Mouse (Mus musculus): ENCODE data around the gene Pak2. TPM values are rescaled to one million over a fixed set of nuclear protein-coding genes. Genes with fewer than 3 reads are reported as not detected.
"Not testable (repeated sequence)": the region's sequence is repeated elsewhere in the genome, so short reads cannot be mapped to it uniquely, and the experiment has no call there.

Gene Pak2
- 58.2 and 64.3 TPM in 2 replicates for total RNA-seq (2021)
- long read RNA-seq, experiment 1, full-length matches to known transcripts, result 11 of 17 reads
- long read RNA-seq, experiment 1, partial matches to known transcripts, result 1 of 17 reads
- long read RNA-seq, experiment 1, other reads (novel, unspliced or antisense), result 5 of 17 reads
- long read RNA-seq, experiment 2, full-length matches to known transcripts, result 17 of 26 reads
- long read RNA-seq, experiment 2, partial matches to known transcripts, result 3 of 26 reads
- long read RNA-seq, experiment 2, other reads (novel, unspliced or antisense), result 6 of 26 reads

DNA sequence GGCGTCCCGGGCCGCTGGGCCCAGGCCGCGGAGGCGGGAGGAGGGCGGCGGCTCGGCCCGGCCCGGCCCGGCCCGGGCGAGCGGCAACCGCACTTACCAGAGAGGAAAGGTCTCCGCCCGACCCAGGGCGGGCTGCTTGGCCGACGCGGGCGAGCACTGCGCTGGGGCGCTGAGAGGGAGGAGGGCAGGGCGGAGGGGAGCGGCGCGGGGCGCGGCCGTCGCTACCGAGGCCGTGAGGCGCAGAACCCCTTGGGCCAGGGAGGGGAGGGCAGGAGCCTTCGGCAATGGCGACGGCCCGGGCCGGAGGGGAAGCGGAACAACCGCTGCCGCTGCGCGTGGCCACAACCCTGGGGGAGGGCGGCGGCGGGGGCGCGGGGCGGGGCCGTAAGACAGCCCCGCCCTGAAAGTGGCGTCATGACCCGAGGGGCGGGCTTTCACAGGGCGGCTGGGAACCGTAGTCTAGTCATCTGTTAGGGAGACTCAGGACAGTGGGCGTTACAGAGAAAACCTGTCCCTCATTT is at the start of gene Pak2:
Gene Pak2 (minus strand): TSS at position 352 of the 521 bp plus-strand sequence.
- DNase-seq, result peak; percentile 95

DNA sequence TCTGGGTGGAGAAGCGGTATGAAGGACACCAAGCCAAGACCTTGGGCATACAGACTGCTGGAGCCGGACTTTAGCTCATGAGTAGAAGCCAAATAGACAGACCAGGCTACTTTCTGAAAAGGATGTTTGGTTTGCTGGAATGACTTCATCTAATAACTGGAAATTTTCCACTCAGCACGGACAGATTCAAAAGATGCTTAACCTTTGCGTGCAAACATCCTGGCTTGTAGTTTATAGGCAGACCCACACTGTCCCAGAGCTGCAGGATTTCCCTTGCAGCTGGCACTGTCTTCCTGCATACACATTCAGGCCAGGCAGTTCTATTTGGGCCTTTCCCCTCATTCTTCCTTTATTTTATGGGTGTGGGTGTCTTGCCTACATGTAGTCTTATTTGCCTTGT is 47.9 kb upstream of the Pak2 start:
- peak; percentile 19 for DNase-seq

DNA sequence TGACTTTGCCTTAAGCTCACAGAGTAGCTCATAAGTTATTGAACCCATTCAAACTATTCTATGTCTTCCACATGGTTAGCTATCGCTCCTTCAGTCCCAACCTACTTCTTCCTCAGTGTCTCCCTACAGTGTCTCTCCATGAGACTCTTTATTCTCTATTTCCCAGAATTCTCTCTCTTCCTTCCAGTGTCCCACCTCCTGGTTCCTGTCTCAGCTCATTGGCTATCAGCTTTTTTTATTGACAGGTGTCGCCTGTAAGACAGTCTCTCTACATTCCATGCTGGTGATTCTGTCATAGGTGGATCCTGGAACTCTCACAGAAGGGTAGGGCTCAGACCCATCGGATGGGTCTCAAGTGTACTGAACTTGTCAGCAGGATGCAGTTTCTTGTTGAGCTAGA is 46.2 kb upstream of the Pak2 start:
- DNase-seq, result no peak

DNA sequence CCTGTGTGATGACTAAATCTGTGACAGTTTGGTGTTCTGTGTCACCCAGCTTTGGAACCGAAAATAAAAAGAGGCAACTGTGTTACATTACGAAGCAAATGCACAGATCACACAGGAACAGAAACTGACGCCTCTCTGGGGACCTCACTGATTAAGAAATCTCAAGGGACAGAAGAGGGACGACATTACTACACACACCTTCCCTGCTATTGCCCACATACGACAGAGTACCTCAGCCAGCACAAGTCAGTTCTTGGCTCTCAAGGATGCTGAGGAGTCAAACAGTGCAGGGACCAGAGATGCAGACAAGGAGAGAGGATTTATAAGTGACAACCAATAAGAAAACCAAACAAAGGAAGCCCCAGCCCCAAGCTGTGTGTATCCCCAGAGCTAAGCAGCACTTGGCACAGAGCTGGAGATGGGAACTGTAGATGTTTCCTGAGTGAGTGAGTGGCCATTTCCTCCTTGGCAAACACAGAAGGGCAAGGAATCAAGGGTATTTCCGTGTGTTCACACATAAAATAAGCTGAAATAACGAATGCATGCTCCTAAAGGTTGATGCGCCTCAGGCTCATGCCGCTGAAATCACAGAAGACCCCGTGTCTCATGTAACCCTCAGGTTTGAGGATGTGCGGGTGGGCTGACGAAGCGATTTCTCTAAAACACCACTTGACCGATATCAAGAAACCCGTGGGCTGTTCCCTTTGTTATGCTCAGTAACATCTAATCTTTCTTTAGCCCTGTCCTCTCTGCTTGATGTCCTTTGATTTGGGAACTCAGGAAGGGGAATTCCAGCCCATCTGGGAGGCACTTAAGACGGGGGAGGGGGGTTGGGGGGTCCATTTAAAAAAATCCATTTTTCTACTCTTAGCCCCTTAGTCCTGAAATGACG is 45.5 kb upstream of the Pak2 start:
- DNase-seq, result peak; percentile 24

DNA sequence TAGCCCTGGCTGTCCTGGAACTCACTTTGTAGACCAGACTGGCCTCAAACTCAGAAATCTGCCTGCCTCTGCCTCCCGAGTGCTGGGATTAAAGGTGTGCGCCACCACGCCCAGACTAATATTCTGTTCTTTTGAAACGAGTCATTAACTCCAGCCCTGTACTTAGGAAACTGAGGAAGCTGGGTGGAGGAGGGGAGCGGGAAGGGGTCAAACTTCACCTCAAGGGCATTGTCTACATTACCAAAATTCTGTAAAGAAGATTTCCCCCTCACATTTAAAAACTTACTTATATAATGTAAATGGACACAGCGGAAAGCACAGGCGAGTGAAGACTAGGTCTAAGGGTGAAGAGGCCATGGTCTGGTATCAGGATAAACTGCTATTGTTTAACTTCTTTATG is 44.9 kb upstream of the Pak2 start:
- DNase-seq, result no peak

DNA sequence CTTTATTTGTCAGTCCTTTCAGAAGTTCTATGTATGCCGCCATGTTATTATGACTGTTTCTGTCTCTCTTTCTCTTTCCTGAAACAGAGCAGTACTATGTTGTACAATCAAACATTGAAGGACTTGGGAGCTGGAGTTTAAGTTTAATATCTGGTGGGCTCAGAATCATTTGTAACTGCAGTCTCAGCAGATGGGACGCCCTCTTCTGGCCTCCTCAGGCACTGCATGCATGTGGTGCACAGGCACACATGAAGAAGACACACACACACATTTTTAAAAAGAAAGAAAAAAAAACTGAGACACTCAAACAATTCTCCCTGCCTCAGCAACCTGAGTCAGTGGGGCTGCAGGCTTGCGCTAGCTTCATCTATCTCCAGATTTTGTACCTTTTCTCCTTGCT is 41.3 kb upstream of the Pak2 start:
- no peak for DNase-seq

DNA sequence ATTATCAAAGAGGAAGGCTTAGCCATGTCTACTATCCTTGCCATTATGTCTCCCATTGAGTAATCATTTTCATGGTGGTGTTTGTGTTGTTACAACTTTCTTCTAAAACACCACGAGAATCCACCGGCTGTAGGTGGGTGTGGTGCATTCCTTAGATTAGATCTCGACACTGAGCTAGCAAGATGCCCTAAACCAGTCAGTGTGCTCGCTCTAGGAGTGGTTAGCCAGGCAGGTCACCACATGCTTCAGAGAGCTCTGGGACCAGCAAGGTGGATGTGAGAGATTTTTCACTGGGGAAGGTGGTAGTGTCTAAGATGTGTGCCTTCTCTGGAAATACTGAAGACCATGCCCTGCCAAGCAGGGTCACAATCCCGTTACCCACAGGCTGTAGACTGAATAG is 37.0 kb upstream of the Pak2 start:
- no peak for DNase-seq

DNA sequence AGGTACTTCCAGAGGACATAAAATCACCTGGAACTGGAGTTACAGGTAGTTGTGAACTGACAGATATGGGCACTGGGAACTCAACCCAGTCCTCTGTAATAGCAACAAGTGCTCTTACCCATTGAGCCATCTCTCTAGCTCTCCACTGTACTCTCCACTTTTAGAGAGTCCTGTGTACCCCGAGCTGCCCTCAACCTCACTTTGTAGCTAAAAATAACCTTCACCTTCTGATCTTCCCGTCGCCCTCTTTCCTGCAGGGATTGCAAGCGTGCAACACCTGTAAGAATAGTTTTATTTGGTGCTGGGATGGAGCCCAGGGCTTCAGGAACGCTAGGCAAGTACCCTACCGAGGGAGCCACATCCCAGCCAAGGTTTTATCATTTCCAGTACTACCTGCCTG is 36.6 kb upstream of the Pak2 start:
- DNase-seq, result no peak

DNA sequence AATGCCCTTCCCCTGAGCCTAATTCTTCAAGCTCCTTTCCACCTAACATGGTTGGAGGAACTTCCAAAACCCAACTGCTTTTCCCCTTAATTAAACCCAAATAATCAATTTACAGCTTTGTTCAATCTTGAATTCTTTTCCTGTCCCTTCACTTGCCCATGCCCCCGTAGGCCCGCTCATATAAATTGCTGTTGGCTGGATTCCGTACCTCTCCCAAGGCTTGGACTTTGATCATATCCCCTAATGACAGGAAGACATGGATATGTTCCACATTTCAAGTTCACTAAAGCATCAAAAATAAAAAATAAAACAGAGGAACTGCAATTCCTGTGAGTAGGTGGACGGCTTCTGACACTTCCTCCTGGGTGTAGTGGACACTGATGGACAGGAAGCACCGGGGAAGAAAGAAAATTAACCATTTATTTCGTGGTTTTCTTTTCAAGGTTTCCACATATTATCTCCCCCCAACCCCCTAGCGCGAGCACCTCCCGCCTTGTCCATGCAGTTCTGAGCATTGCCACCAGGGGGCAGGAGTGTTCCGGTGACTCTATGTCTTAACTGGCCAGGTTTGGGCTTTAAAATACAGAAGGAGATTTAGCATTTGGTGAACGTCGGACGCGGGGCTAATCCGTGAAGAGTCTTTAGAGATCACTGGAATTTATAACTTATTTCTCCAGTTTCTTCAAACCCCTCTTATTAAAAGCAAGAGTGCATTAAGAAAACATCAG is 36.0 kb upstream of the Pak2 start:
- peak; percentile 93 for DNase-seq

DNA sequence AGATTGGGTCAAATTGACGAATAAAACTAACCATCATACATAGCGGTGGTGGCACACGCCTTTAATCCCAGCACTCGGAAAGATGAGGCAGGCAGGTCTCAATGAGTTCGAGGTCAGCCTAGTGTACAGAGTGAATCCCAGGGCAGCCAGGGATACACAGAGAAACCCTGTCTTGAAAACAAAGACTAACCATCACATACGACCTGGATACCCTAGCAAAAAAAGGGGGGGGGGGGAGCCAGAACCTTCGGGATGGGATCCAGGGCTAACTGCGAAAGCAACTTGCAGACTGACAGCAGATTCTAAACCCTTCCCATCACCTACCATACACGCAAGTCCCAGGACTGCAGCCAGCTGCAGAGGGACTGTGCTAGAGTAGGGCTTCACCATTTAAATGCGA is 35.3 kb upstream of the Pak2 start:
- no peak for DNase-seq

DNA sequence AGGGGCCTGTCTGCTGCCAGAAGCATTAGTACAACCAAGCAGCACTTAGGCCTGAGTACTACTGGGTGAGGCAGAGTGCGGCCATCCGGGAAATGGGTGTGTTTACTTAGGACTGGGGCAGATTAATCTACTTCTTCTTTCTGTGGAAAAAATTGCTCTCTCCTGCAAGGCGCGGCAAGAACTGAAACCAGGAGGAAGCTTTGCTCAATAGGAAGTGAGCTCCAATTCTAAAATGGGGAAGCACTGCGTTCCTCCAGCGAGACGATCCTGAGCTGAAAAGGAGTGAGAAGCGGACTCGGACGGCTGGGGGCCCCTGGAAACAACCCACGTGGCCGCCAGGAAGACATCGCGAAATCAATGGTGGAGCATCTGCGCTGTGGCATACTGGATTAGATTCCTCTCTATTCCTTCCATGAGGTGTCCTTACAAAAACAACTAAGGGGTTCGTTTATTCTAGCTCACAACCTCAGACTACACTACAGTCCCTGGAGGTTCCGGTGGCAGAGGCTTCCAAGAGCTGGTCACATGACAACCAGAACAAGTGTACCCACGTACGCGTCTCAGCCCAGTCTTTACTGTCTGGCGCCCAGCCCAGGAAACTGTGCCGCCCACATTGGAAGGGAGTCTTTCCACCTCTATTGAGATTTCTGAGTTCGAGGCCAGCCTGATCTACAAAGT is 34.5 kb upstream of the Pak2 start:
- DNase-seq, result peak; percentile 74

DNA sequence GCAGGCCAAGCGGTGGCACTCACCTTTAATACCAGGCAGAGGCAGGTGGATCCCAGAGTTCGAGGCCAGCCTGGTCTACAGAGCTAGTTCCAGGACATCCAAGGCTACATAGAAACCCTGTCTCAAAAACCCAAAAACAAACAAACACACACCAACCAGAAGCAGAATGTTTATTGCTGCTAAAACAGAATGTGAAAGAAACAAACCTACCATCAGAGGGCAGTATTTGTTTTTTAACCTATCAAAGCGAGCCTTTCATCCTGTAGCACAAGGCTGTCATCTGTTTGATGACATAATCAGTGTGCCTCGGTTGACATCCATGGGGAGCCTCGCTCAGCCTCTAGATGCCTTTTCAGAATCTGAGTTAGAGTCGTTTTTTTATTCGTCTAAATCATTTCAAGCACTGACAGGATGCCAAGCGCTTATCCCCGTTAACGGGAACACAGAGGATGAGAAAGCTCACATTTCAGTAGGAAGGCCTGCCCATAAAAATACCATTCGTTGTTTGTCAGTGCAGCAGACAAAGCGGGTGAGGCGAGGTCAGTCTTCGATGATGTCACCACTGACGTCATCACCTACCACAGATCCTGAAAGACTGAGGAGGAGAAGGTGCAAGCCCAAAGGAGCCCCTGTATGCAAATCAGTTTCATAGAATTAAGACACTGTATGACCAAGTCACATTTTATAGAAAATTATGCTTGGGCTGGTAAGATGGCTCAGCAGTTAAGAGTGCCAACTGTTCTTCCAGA is 32.0 kb upstream of the Pak2 start:
- peak; percentile 35 for DNase-seq

DNA sequence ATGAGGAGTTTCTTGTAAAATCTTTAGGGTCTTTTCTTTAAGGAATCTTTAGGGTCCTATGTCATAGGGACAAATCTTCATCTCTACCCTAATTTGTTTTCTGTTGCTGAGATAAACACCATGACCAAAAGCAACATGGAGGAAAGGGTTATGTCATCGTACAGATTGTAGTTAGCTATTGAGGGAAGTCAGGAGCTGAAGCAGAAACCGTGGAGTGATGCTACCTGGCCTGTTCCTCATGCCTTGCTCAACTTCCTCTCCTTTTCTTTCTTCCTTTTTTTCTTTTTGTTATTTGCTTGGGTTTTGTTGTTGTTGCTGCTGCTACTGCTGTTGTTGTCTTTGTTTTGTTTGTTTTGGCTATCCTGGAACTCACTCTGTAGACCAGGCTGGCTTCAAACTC is 29.4 kb upstream of the Pak2 start:
- no peak for DNase-seq

DNA sequence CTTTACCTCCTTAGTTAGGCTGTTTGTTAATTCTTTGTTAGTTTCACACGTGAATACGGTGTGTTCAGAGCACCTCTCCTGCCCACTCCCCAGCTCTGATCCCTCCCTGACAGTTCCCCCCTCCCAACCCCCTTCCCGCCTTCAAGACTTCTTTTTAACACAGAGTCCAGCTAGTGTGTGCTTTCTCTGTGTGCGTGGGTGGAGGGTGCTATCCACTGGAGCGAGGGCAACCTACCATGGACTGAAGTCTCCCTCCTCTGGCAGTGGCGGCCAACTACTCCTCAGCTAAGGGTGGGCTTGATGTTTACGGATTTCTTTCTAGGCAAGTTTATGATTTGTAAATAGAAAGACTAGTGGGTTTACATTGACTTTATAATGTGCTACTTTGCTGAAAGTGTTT is 29.0 kb upstream of the Pak2 start:
- no peak for DNase-seq

DNA sequence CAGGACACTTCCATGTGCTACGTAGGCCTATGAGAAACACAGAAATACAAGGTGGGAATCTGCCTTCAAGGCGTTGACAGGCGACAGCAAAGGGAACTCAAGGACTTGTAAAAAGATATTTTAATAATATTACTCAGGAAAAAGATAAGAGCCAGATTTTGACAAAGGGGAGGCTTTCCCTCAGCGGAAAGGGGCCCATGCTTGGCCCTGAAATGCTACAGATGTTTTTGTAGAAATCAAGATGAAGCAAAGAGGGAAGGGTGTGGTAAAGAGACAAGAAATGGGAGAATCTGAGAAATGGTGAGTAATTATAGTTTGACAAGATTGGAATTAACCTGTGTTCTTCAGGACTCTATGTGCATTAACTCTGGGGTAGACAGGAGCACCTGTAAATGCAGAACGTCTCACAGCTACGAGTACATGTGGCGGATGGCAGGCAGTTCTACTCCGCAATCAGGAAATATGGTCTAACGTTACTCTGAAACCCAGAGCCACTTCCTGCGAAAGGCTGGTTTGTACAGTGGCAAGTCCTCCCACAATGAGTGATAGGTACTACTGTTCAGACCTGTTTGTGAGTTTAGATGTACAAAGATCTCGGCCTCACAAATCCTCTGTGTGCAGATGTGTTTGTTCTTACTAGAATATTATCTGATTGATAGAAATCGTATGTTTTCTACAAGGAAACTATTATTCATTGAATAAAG is 28.4 kb upstream of the Pak2 start:
- no peak for DNase-seq

DNA sequence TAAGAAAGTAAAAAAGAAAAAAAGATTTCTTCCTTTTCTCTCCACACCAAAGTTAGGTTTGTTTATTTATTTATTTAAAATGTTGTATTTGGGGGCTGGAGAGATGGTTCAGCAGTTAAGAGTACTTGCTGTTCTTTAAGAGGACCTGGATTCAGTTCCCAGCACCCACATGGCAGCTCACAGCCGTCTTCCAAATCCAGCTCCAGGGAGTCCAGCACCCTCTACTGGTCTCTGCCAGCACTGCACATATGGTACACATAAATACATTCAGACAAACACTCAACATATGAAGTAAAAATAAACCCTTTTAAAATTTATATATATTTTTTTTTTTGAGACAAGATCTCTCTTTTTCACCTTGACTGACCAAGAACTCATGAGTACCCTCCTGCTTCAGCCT is 26.6 kb upstream of the Pak2 start:
- DNase-seq, result no peak

DNA sequence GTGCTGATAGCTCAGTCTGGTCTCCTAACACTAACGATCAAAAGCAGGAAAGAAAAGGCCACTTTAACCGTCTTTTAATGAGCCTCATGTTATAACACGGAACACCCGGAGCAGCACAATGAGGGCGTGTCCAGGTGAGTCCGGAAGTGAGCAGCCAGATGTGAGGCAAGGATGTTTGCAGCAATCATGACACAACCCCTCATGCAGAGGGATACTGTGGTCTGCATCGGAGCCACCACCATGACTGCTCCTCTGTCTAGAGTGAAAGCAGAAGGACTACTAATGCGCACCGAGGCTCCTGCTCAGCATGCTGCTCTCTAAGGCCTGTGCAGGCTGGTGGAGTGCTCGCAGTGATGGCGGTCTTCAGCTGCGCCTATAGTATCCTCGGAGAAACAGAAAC is 23.2 kb upstream of the Pak2 start:
- DNase-seq, result no peak

DNA sequence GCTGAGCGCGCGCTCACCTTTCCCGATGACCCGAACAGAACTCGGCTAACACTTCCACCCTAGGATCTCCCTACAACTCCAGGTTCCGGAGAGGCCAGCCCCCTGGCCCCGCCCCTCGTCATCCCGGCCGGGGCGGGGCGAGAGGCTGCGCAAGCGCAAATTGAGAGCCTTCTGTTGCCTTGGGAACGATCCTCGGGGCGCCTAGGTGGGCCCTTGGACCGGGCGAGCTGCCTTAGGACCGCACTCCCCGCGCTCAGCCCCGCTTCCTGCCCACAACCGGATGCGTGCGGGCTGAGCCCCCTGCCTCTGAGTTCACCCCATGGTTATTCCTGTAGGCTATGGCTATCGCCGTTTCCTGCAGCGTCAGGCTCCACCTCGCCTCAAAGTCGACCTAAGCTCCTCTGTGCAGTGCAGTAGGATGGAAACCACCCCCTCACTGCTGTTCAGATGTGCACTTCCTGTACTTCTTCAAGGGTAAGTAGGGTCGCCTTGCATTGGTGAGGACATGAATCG is 20.6 kb upstream of the Pak2 start, which contains the start of the genes Pigx and Cep19:
Gene Pigx (minus strand): TSS at position 103 of the 513 bp plus-strand sequence.
Gene Cep19 (plus strand): TSS at position 163 of the 513 bp plus-strand sequence.
- DNase-seq, result peak; percentile 95

DNA sequence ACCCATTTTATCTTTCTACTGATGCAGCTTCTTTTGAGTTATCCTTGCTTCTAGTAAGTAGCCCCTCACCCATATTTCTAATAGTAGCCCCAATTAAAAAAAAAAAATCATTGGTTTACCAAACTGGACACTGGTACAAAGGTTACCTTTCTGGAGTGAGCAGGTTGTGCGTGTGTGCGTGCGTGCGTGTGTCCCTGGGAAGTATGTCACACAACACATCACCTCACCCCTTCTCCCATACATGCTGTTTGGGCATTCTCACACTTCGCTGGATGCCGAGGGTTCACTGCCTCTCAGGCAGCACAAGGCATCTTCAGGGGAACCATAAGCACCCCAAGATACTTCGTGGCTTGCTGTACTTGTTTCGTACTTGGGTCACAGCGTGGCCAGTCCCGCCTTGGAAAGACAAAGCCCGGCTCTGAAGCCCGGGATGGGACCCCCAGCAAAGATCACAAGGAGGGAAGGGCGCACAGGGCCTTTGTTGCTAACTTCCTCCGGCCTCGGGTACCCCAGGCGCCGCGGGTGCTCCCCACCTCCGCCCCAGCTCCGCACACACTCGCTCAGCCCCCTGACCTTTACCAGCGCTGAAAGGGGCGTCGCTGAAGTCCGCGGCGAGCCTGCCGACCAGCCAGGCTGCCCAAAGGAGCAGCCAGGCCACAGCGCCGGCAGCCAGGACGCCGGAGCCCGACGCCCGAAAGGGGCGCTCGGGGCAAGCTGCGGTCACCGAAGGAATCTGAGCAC is 19.9 kb upstream of the Pak2 start:
- no peak for DNase-seq

DNA sequence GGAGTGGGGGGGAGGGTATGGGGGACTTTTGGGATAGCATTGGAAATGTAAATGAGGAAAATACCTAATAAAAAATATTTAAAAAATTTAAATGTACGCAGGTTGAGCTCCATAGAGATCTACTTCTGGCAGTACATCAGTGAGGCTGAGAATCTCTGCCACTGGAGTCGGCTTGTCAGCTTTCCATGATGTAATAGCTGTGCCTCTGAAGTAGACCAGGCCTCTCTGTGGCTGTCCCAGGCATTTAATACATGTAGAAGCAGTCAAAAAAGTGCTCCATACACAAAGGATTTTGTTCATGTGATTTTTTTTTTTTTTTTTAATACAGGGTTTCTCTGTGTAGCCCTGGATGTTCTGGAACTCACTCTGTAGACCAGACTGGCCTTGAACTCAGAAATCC is 18.6 kb upstream of the Pak2 start:
- DNase-seq, result not testable (repeated sequence)
